Mouse (Mus musculus) left cerebral cortex, adult 11 months (tissue): Measurements from ENCODE around the gene Nek2.
A peak's percentile ranks its signal among the peaks of the same experiment; 100 is the strongest.

Experiments used
- DNase-seq: peaks from one replicate; pipeline ENCODE4 v3.0.0; 2022; ENCODE audit warnings: low spot score

Gene Nek2

DNA sequence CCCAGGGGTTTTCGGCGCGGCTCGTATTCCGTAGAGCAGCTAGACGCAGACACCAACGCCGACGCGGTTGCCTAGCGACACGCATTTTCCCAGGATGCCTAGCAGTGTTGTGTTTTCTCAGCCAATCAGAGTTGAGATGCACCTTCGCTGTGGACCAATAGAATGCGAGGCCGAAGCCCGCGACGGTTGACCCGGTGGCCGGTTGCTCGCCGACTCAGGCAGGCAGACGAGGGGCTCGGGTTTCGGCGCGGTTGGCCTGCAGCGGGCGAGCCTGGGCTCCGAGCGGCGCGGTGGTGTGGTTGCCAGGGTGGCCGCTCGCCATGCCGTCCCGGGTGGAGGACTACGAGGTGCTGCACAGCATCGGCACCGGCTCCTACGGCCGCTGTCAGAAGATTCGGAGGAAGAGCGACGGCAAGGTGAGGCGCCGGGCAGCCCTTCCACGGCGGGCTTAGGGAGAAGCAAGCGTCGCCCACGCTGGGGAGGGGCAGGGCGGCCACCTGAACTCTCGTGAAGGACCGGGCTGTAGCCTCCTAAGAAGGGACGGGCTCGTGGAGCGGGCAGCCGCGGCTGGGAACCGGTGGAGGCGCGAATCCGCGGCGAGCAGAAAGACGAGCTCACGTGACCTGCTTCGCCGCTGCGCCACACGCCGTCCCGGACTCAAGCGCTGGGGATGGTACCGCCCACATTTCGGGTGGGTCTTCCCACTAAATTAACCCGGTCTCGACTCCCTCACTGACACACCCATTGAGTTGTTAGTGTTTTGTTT lies at the start of gene Nek2:
TSS of gene Nek2 (plus strand) at position 119 of the 766 bp plus-strand sequence.
- peak; percentile 97 for DNase-seq

- DNase-seq: no peak
Measured at GRCm38 (mm10) chr1:191774106-191774505, 47.1 kb upstream of the Nek2 start.

- DNase-seq: no peak
Measured at GRCm38 (mm10) chr1:191775116-191775515, 46.1 kb upstream of the Nek2 start.

DNA sequence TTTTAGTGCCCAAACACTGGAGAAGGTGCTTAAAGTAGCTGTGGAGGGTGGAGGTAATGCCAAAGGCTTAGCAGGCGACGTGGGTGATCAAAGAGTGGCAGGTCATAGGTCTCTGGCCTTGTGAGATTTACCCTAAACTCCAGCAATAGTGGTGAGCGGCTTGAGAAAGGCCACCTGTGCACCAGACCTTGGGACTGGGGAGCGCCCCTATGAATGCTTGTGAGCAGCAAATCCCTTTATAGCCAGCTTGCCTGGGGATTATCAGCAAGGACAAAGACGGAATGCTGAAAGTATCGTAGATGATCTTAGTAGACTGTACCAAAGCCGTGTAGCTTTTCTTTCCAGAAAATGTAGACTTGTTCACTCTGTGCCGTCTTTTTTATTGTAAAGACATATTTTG lies 43.7 kb upstream of the Nek2 start:
- DNase-seq: no peak

DNA sequence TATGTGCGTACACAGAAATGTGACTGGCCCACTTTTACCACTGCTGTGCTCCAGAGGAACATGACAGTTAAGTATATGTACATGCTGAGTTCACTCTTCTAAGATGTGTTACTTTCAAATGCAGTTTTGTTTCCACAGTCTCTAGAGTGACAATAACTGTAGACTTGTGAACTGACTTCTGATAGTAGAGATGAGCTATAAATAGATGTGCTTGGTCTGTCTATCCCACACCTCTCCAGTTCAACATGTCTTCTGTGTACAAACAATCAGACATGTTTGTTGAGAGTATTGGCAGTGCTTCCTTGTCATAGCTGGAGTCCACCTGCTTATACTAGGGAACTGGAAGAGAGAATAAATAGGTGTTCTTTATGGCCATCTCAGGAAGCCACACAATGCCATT lies 40.8 kb upstream of the Nek2 start:
- no peak for DNase-seq

GRCm38 (mm10) chr1:191785108-191785507 lies 36.1 kb upstream of the Nek2 start:
- DNase-seq: peak; percentile 44

GRCm38 (mm10) chr1:191786255-191786654 lies 35.0 kb upstream of the Nek2 start:
- DNase-seq: no peak

DNA sequence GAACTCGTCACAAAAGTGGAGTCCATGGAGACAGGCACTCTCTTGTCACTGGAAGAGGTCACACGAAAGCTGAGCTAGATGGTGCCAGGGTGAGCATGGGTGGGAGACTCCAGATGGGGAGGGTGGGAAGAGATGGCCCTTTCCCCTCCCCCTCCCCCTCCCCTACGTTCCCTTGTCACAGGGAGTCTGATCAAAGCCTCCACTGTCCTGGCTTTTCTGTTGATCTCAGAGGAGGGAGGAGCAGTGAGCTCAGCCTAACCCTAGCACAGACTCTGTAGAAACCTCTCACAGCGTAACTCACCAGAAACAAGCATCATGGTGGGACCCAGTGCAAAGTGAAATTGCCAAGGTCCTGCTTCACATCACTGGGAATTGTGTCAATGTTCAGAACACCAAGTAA lies 33.9 kb upstream of the Nek2 start:
- DNase-seq: no peak

DNA sequence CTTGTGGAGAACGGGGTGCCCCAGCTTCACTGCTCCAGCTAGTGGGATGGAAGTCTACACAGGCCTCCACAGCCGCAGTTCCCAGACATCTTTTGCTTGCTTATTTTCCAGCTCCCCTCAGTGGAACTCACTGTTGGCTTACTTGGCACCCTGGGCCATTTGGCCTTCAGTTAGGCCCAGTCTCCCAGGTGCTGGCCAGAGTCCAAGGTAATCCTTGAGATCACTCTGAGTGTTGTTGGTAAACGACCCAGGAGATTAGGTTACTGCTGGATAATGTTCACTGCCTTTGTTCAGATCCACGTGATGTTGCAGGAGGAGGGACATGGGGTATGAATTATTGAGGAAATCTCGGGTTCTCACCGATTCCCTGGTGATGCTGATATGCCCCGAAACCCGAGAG lies 28.3 kb upstream of the Nek2 start:
- no peak for DNase-seq

GRCm38 (mm10) chr1:191793888-191794532 lies 27.2 kb upstream of the Nek2 start:
- DNase-seq: no peak

GRCm38 (mm10) chr1:191796238-191796896 lies 24.9 kb upstream of the Nek2 start:
- DNase-seq: no peak

- no peak for DNase-seq
Measured at GRCm38 (mm10) chr1:191802093-191802819, 19.0 kb upstream of the Nek2 start.

DNA sequence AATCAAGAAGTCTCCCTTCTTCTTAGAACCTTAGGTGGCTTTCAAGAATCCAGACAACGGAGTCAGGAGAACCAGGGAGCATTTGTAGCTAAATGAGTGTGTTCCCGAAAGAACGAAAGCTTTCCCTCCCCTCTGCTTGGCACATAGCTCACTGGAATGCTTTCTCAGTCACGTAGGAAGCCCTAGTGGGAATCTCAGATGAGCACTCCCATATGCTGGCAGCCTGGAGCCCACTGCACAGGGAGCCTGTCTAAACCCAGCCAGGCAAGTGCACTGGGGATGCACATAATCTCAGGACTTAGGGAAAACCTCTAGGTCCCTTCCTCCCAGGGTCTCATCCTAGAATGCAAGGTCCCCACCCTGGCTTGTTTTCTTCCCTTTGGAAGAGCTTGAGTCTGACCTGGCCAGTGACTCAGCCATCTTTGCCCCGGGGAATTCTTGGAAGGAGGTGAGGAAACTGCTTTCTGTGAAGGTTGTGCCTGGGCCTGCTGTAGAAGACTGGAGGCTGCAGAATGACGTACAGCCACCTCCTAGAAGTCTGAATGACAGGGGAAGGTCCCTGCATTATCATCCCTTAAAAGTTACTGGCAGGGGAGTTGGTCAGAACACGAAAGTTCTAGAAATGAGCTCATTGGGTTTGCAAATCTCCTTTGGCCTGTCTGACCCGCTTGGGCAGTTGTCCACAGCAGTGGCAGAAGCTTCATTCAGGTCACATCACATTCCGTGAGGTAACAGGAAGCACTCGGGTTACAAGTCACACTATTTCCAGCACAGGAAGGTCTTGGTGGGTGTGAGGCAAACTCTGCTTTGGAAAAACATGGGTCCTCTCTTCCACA lies 18.2 kb upstream of the Nek2 start:
- DNase-seq: no peak

GRCm38 (mm10) chr1:191804747-191805146 lies 16.5 kb upstream of the Nek2 start:
- DNase-seq: no peak

DNA sequence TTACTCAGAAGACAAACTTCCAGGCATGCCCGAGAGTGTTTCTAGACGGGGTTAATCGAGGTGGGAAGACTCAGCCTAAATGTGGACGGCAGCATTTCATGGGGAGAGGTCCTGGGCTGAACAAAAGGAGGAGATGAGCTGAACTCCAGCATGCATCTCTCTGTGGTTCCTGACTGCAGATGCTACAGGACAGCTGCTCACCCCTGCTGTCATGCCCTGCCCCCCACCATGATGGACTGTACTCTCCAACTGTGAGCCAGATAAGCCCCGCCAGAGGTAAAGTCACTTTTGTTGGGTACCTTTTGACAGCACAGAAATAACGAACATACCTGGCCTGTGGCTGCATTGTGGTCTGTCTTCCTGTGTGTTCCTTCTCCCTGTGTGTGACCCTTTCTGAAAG lies 15.5 kb upstream of the Nek2 start:
- DNase-seq: no peak

- DNase-seq: no peak
Measured at GRCm38 (mm10) chr1:191806740-191807139, 14.5 kb upstream of the Nek2 start.

DNA sequence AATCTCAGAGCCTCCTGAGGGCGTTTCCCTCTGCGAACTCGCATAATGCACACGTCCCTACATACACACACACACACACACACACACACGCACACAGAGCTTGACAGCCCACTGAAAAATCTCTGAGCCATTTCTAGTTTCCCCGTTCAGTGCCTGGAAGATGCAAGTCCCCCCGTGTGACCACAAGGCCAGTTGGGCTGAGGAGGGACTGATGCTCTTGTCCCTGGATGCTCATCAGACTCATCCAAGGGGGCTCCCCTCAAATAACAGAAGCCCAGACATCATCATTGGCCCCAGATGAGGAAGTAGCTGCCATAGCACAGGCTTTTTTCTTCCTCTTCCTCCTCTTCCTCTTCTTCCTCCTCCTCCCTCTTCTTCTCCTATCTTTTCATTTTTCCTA lies 13.3 kb upstream of the Nek2 start:
- no peak for DNase-seq

- no peak for DNase-seq
Measured at GRCm38 (mm10) chr1:191808688-191809223, 12.5 kb upstream of the Nek2 start.

DNA sequence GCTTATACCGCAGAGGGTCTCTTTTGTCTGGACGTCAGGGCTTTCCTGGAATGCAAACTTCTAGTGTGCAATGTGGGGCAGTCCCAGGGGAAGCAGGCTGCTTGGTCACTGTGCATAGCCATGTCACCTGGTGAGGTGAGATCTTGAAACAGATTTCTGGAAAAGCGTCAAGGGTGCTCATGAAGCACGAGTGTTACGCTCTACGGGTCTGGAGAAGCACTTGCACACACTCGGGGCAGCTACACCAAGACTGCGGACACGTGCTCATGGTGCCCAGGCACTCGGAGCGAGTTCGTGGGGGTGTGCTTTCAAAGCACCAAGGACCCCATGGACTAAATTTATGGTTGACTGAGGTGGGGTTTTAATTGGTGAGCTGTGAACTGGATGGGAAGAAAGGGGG lies 9.5 kb upstream of the Nek2 start:
- DNase-seq: no peak

GRCm38 (mm10) chr1:191812949-191813691 lies 8.1 kb upstream of the Nek2 start:
- no peak for DNase-seq

GRCm38 (mm10) chr1:191814240-191814639 lies 7.0 kb upstream of the Nek2 start:
- no peak for DNase-seq
